Mouse (Mus musculus): Measurements from ENCODE around the gene Abhd14b. TPM values are rescaled to one million over a fixed set of nuclear protein-coding genes. Genes with fewer than 3 reads are reported as not detected.

The Abhd14b gene
- polyA plus RNA-seq, 1 experiment, result 14.6 TPM

- WGBS, result 11% methylated on average over 11 of the region's 11 CpGs
Observed at GRCm38 (mm10) chr9:106428719-106429220, 18.5 kb upstream of the Abhd14b start.

DNA sequence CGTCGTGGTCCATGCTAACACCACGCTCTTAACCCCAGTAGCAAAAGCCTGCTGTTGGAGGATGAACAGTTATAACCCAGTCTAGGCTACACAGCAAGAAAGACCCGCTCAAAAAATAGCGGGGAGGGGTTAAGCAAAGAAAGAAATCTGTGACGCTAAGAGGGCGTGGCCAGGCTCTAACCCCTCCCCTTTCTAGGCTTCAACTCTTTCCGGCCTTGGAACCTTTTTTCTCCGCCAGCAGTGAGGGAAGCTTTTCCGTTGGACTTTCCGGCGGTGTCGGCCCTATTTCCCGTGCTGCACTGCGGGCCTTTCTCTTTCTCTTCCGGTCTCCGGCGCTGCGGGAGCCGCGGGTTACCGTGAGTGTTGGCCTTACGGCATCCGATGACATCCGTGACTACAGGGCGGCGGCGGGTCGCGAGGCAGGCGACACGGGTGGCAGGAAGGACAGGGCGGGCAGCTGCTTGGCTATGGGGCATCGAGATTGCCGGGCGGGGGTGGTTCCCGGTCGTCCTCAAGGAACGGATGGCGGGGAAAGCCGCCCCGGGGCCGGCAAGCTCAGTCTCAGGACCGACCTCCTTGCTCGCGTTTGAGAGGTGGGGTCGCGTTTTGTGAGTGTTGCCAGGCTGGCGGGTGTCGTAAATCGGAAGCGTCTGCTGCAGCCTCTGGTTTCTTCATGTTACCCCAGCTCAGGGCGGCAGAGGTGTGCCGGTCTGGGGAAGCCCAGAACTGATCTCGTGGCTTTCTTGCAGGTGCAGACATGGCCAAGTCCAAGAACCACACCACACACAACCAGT, 17.8 kb upstream of the Abhd14b start, which contains the start of gene Rpl29:
Gene Rpl29 (plus strand): TSS at position 234 of the 794 bp plus-strand sequence.
- Histone ChIP-seq H3K4me3 (ENCODE audit: extremely low read depth, insufficient read depth, insufficient read length) (peak within 1 kb of the TSS; percentile 65), H3K27ac (ENCODE audit: insufficient read depth, low read length) (peak within 1 kb of the TSS; percentile 87), H3K36me3 (ENCODE audit: control insufficient read depth, insufficient read depth, low read length) (peaks cover 25% of the 10 kb centered on the region), H3K4me1 (ENCODE audit: control insufficient read depth, insufficient read depth, insufficient read length) (no peaks in the 10 kb centered on the region; the same call in 1 of the 2 replicates), H3K27me3 (ENCODE audit: control insufficient read depth, insufficient read depth, low read length) (no peaks in the 10 kb centered on the region)
- under 1% methylated on average over 55 of the region's 55 CpGs for WGBS
- peak; percentile 89 to 91 for DNase-seq (ENCODE audit: low read depth in 1 of 2, low spot score in 2 of 2)
- TF ChIP-seq POLR2A (IDR thresholded peaks at IDR 0.05; ENCODE audit: low read depth, low read length) (peak; percentile 32; the same call in 1 of the 2 replicates), CTCF (IDR thresholded peaks at IDR 0.05; ENCODE audit: extremely low read depth, insufficient read depth, insufficient read length, insufficient replicate concordance) (no peak)

More at GRCm38 (mm10) chr9:106428719-106429220, 18.5 kb upstream of the Abhd14b start:
- DNase-seq (ENCODE audit: low read depth in 1 of 2, low spot score in 2 of 2), result no peak
- H3K36me3 ChIP-seq (ENCODE audit: control insufficient read depth, insufficient read depth, low read length), result peaks cover 25% of the 10 kb centered on the region
- TF ChIP-seq POLR2A (IDR thresholded peaks at IDR 0.05; ENCODE audit: low read depth, low read length) (no peak), CTCF (IDR thresholded peaks at IDR 0.05; ENCODE audit: extremely low read depth, insufficient read depth, insufficient read length, insufficient replicate concordance) (no peak)
- no peaks in the 10 kb centered on the region; the same call in 1 of the 2 replicates for H3K4me1 ChIP-seq (ENCODE audit: control insufficient read depth, insufficient read depth, insufficient read length)
- H3K27ac ChIP-seq (ENCODE audit: insufficient read depth, low read length), result peak overlapping the region; percentile 69
- peak overlapping the region; percentile 65 for H3K4me3 ChIP-seq (ENCODE audit: extremely low read depth, insufficient read depth, insufficient read length)
- H3K27me3 ChIP-seq (ENCODE audit: control insufficient read depth, insufficient read depth, low read length), result no peaks in the 10 kb centered on the region

- no peak for DNase-seq (ENCODE audit: low read depth in 1 of 2, low spot score in 2 of 2)
- Histone ChIP-seq H3K4me1 (ENCODE audit: control insufficient read depth, insufficient read depth, insufficient read length) (no peaks in the 10 kb centered on the region; the same call in 1 of the 2 replicates), H3K4me3 (ENCODE audit: extremely low read depth, insufficient read depth, insufficient read length) (peak overlapping the region; percentile 65), H3K27me3 (ENCODE audit: control insufficient read depth, insufficient read depth, low read length) (no peaks in the 10 kb centered on the region), H3K27ac (ENCODE audit: insufficient read depth, low read length) (peak overlapping the region; percentile 87), H3K36me3 (ENCODE audit: control insufficient read depth, insufficient read depth, low read length) (peaks cover 25% of the 10 kb centered on the region)
- 2% methylated on average over 4 of the region's 4 CpGs for WGBS
- no peak for TF ChIP-seq POLR2A (IDR thresholded peaks at IDR 0.05; ENCODE audit: low read depth, low read length)
- no peak for TF ChIP-seq CTCF (IDR thresholded peaks at IDR 0.05; ENCODE audit: extremely low read depth, insufficient read depth, insufficient read length, insufficient replicate concordance)
Observed at GRCm38 (mm10) chr9:106430015-106430264, 17.3 kb upstream of the Abhd14b start.

DNA sequence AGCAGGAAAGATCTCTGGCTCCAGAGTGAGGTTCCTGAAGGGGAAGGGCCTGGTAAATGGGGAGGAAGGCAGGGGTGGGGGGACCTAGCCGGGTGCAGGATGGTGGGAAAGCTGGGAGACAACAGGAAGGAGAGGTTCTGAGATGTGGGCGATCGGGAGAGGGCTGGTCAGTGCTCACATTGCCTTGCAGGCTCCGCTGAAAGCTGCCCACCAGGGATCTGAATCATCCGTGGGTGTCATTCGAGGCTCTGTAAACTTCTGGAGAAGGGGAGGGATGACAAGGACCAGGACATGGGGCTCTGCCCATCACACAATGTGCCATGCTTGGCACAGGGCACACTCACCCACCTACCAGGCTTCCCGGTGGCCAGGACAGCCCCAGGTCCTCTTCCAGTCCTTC, 13.9 kb upstream of the Abhd14b start:
- no peak for TF ChIP-seq POLR2A (IDR thresholded peaks at IDR 0.05; ENCODE audit: low read depth, low read length)
- TF ChIP-seq CTCF (IDR thresholded peaks at IDR 0.05; ENCODE audit: extremely low read depth, insufficient read depth, insufficient read length, insufficient replicate concordance), result no peak
- no peak overlapping the region for H3K4me3 ChIP-seq (ENCODE audit: extremely low read depth, insufficient read depth, insufficient read length)
- H3K4me1 ChIP-seq (ENCODE audit: control insufficient read depth, insufficient read depth, insufficient read length), result peaks cover 6% of the 10 kb centered on the region; the same call in 1 of the 2 replicates
- WGBS, result 81% methylated on average over 7 of the region's 7 CpGs
- H3K36me3 ChIP-seq (ENCODE audit: control insufficient read depth, insufficient read depth, low read length), result peaks cover 25% of the 10 kb centered on the region
- no peak for DNase-seq (ENCODE audit: low read depth in 1 of 2, low spot score in 2 of 2)
- no peaks in the 10 kb centered on the region for H3K27me3 ChIP-seq (ENCODE audit: control insufficient read depth, insufficient read depth, low read length)
- H3K27ac ChIP-seq (ENCODE audit: insufficient read depth, low read length), result no peak overlapping the region

- Histone ChIP-seq H3K36me3 (ENCODE audit: control insufficient read depth, insufficient read depth, low read length) (peaks cover 17% of the 10 kb centered on the region), H3K4me3 (ENCODE audit: extremely low read depth, insufficient read depth, insufficient read length) (no peak overlapping the region), H3K27me3 (ENCODE audit: control insufficient read depth, insufficient read depth, low read length) (no peaks in the 10 kb centered on the region), H3K27ac (ENCODE audit: insufficient read depth, low read length) (no peak overlapping the region), H3K4me1 (ENCODE audit: control insufficient read depth, insufficient read depth, insufficient read length) (peaks cover 6% of the 10 kb centered on the region; the same call in 1 of the 2 replicates)
- TF ChIP-seq POLR2A (IDR thresholded peaks at IDR 0.05; ENCODE audit: low read depth, low read length) (no peak), CTCF (IDR thresholded peaks at IDR 0.05; ENCODE audit: extremely low read depth, insufficient read depth, insufficient read length, insufficient replicate concordance) (no peak)
- WGBS, result 85% methylated on average over 9 of the region's 9 CpGs
- DNase-seq (ENCODE audit: low read depth in 1 of 2, low spot score in 2 of 2), result no peak
Observed at GRCm38 (mm10) chr9:106436566-106436965, 10.7 kb upstream of the Abhd14b start.

GRCm38 (mm10) chr9:106442680-106443079, 4.6 kb upstream of the Abhd14b start:
- TF ChIP-seq POLR2A (IDR thresholded peaks at IDR 0.05; ENCODE audit: low read depth, low read length), result no peak
- no peak for TF ChIP-seq CTCF (IDR thresholded peaks at IDR 0.05; ENCODE audit: extremely low read depth, insufficient read depth, insufficient read length, insufficient replicate concordance)
- Histone ChIP-seq H3K36me3 (ENCODE audit: control insufficient read depth, insufficient read depth, low read length) (no peaks in the 10 kb centered on the region), H3K27me3 (ENCODE audit: control insufficient read depth, insufficient read depth, low read length) (no peaks in the 10 kb centered on the region), H3K27ac (ENCODE audit: insufficient read depth, low read length) (no peak overlapping the region), H3K4me1 (ENCODE audit: control insufficient read depth, insufficient read depth, insufficient read length) (peaks cover 3% of the 10 kb centered on the region; the same call in 1 of the 2 replicates), H3K4me3 (ENCODE audit: extremely low read depth, insufficient read depth, insufficient read length) (no peak overlapping the region)
- DNase-seq (ENCODE audit: low read depth in 1 of 2, low spot score in 2 of 2), result no peak
- 94% methylated on average over 5 of the region's 5 CpGs for WGBS

DNA sequence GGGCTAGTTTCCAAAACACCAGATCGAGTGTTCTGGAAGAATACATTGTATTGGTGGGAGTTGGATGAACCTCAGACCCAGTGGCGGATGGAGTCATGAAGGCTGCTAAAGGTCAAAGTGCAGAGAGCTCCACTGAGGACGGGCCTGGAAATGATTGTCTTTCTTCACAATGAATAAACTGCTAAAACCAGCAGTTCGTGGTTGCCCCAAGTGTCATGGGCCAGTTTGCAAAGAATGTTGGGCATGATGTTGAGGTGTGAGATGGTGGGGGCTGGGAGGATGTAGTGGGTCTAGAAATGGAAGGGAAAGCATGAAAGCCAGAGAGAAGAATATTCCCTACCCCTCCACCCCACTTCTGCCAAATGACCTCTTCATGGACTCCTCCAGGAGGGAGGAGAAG, 2.4 kb upstream of the Abhd14b start:
- no peak overlapping the region for H3K27ac ChIP-seq (ENCODE audit: insufficient read depth, low read length)

More for the DNA sequence above, 2.4 kb upstream of the Abhd14b start:
- WGBS, result 85% methylated on average over 4 of the region's 4 CpGs
- Histone ChIP-seq H3K36me3 (ENCODE audit: control insufficient read depth, insufficient read depth, low read length) (no peaks in the 10 kb centered on the region), H3K4me1 (ENCODE audit: control insufficient read depth, insufficient read depth, insufficient read length) (peaks cover 8% of the 10 kb centered on the region; the same call in 1 of the 2 replicates), H3K27me3 (ENCODE audit: control insufficient read depth, insufficient read depth, low read length) (no peaks in the 10 kb centered on the region), H3K4me3 (ENCODE audit: extremely low read depth, insufficient read depth, insufficient read length) (no peak overlapping the region)
- no peak for DNase-seq (ENCODE audit: low read depth in 1 of 2, low spot score in 2 of 2)
- TF ChIP-seq POLR2A (IDR thresholded peaks at IDR 0.05; ENCODE audit: low read depth, low read length) (no peak), CTCF (IDR thresholded peaks at IDR 0.05; ENCODE audit: extremely low read depth, insufficient read depth, insufficient read length, insufficient replicate concordance) (no peak)
